Mouse (Mus musculus) retina, postnatal 7 days (tissue): Measurements from ENCODE around the gene Rtl10.

Source experiments
- DNase-seq: peaks from one replicate; pipeline ENCODE4 v3.0.0-alpha.2; 2012; ENCODE audit warnings: low read depth, low spot score

The Rtl10 gene

GRCm38 (mm10) chr16:18498558-18498990 is at the start of gene Rtl10, which contains the start of gene Gnb1l:
TSS of gene Rtl10 (plus strand) at chr16:18498901.
TSS of gene Gnb1l (plus strand) at chr16:18498713.
- peak; percentile 95 for DNase-seq

- DNase-seq, result no peak
These were observed 49.7 kb upstream of the Rtl10 start for GRCm38 (mm10) chr16:18449005-18449404.

- DNase-seq, result no peak
These were observed 47.1 kb upstream of the Rtl10 start for GRCm38 (mm10) chr16:18451486-18452181.

- no peak for DNase-seq
These were observed 46.3 kb upstream of the Rtl10 start for GRCm38 (mm10) chr16:18452361-18452862.

GRCm38 (mm10) chr16:18453846-18454245 is 44.9 kb upstream of the Rtl10 start:
- no peak for DNase-seq

GRCm38 (mm10) chr16:18455407-18455806 is 43.3 kb upstream of the Rtl10 start:
- DNase-seq, result no peak

GRCm38 (mm10) chr16:18458661-18459060 is 40.0 kb upstream of the Rtl10 start:
- no peak for DNase-seq

- no peak for DNase-seq
These were observed 39.3 kb upstream of the Rtl10 start for GRCm38 (mm10) chr16:18459335-18459954.

GRCm38 (mm10) chr16:18459955-18460370 is 38.7 kb upstream of the Rtl10 start:
- peak; percentile 24 for DNase-seq

GRCm38 (mm10) chr16:18460826-18461225 is 37.9 kb upstream of the Rtl10 start:
- DNase-seq, result no peak

- DNase-seq, result no peak
These were observed 36.7 kb upstream of the Rtl10 start for GRCm38 (mm10) chr16:18462031-18462430.

GRCm38 (mm10) chr16:18462598-18462997 is 36.1 kb upstream of the Rtl10 start:
- DNase-seq, result no peak

GRCm38 (mm10) chr16:18464271-18464670 is 34.4 kb upstream of the Rtl10 start:
- no peak for DNase-seq

- DNase-seq, result no peak
These were observed 27.9 kb upstream of the Rtl10 start for GRCm38 (mm10) chr16:18470829-18471228.

- DNase-seq, result no peak
These were observed 27.2 kb upstream of the Rtl10 start for GRCm38 (mm10) chr16:18471381-18471955.

GRCm38 (mm10) chr16:18471976-18472375 is 26.7 kb upstream of the Rtl10 start:
- DNase-seq, result no peak

- DNase-seq, result no peak
These were observed 26.3 kb upstream of the Rtl10 start for GRCm38 (mm10) chr16:18472416-18472815.

GRCm38 (mm10) chr16:18472976-18473375 is 25.7 kb upstream of the Rtl10 start:
- no peak for DNase-seq

- no peak for DNase-seq
These were observed 24.7 kb upstream of the Rtl10 start for GRCm38 (mm10) chr16:18474021-18474420.

- no peak for DNase-seq
These were observed 20.7 kb upstream of the Rtl10 start for GRCm38 (mm10) chr16:18477996-18478395.

- no peak for DNase-seq
These were observed 19.0 kb upstream of the Rtl10 start for GRCm38 (mm10) chr16:18479667-18480066.

- no peak for DNase-seq
These were observed 17.7 kb upstream of the Rtl10 start for GRCm38 (mm10) chr16:18480933-18481485.
